In the genomic region with DNA sequence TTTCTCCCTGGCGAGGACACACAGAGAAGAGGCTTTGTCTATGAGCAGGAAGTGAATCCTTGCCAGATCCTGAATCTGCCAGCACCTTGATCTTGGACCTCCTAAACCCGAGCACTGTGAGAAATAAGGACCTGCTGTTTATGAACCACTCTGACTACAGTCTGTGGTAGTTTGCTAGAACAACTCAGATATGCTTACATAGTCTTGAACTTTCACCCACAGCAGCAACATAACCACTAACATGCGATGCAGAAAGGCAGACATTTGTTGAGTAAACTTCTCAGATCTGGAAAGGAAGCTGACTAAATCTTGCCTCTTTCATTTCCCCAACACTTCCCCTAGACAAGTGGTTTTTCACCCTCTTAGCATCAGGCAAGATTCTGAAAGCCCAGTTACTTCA, we compare ENCODE assay signal across 16 mouse cellular contexts. TPM values are rescaled to one million over a fixed set of nuclear protein-coding genes. Genes with fewer than 3 reads are reported as not detected.
DNase-seq lines count a peak whose midpoint lies in the region; ATAC-seq and TF ChIP-seq lines count a peak whose summit lies in the region.
"Had no signal": no experiment of that assay in that cellular context is flagged by ENCODE, and none has a peak within 500 bp of the region (broad histone marks: within the 10 kb centered on the region; RNA-seq: fewer than 3 reads in every experiment).

No protein-coding gene starts in this region.

- H3K4me1 ChIP-seq in testis, adult 2 months (ENCODE audit: control insufficient read depth, insufficient read depth, low read length), result no peaks in the 10 kb centered on the region; the same call in 1 of the 2 replicates
- peaks cover under 1% of the 10 kb centered on the region; the same call in 1 of the 2 replicates for H3K4me1 ChIP-seq in stomach, postnatal 0 days (replicated peaks; ENCODE audit: control insufficient read depth, insufficient read depth)
- peaks cover 18% of the 10 kb centered on the region for H3K4me1 ChIP-seq in kidney, embryonic 15.5 days
- H3K4me1 ChIP-seq in kidney, embryonic 16.5 days (ENCODE audit: insufficient read depth, low read length), result peaks cover 6% of the 10 kb centered on the region

- no peak for TF ChIP-seq EP300 in stomach, postnatal 0 days (optimal IDR thresholded peaks at IDR 0.05)

- peak overlapping the region; percentile 54 for H3K27ac ChIP-seq in testis, adult 2 months (ENCODE audit: control insufficient read depth, insufficient read depth, low read depth, low read length)
- H3K27ac ChIP-seq in stomach, postnatal 0 days (replicated peaks), result peak overlapping the region; percentile 70
- H3K27ac ChIP-seq in kidney, embryonic 15.5 days, result no peak overlapping the region
- H3K27ac ChIP-seq in kidney, embryonic 16.5 days (ENCODE audit: low read length), result no peak overlapping the region
- H3K27ac ChIP-seq: hindbrain, embryonic 15.5 days had no signal

- WGBS in stomach, postnatal 0 days, result 35% methylated on average over 3 of the region's 3 CpGs
- WGBS in kidney, embryonic 15.5 days, result 61% methylated on average over 3 of the region's 3 CpGs
- 57% methylated on average over 3 of the region's 3 CpGs for WGBS in kidney, embryonic 16.5 days

- peak; percentile 38; the same call in 1 of the 2 replicates for ATAC-seq in stomach, postnatal 0 days (ENCODE audit: low FRiP score, low TSS enrichment)
- no peak for ATAC-seq in kidney, embryonic 15.5 days (replicated peaks; ENCODE audit: low FRiP score)
- no peak for ATAC-seq in kidney, embryonic 16.5 days (ENCODE audit: low FRiP score, low TSS enrichment)

- H3K36me3 ChIP-seq in testis, adult 2 months (ENCODE audit: control insufficient read depth, insufficient read depth, low read length), result no peaks in the 10 kb centered on the region
- H3K36me3 ChIP-seq in stomach, postnatal 0 days (ENCODE audit: control insufficient read depth, insufficient read depth, low read length), result peaks cover 12% of the 10 kb centered on the region; the same call in 1 of the 2 replicates
- H3K36me3 ChIP-seq in kidney, embryonic 15.5 days, result peaks cover 17% of the 10 kb centered on the region; the same call in 1 of the 2 replicates
- H3K36me3 ChIP-seq in kidney, embryonic 16.5 days (ENCODE audit: insufficient read depth, low read length), result peaks cover 6% of the 10 kb centered on the region; the same call in 1 of the 2 replicates
- H3K36me3 ChIP-seq: heart, embryonic 12.5 days had no signal

- H3K4me2 ChIP-seq in stomach, postnatal 0 days (replicated peaks; ENCODE audit: low read depth), result no peak overlapping the region
- H3K4me2 ChIP-seq in kidney, embryonic 15.5 days, result no peak overlapping the region
- H3K4me2 ChIP-seq in kidney, embryonic 16.5 days (replicated peaks; ENCODE audit: low read depth, low read length), result no peak overlapping the region
- H3K4me2 ChIP-seq: embryonic facial prominence, embryonic 13.5 days; heart, embryonic 12.5 days; hindbrain, embryonic 15.5 days had no signal

- TF ChIP-seq POLR2A in testis, adult 2 months (IDR thresholded peaks at IDR 0.05; ENCODE audit: control insufficient read depth, low read depth, low read length), result no peak

- H3K27me3 ChIP-seq in testis, adult 2 months (ENCODE audit: control insufficient read depth, insufficient read depth, low read length), result no peaks in the 10 kb centered on the region
- H3K27me3 ChIP-seq in stomach, postnatal 0 days (ENCODE audit: control insufficient read depth, insufficient read depth, low read length), result no peaks in the 10 kb centered on the region
- H3K27me3 ChIP-seq in kidney, embryonic 15.5 days, result no peaks in the 10 kb centered on the region
- no peaks in the 10 kb centered on the region for H3K27me3 ChIP-seq in kidney, embryonic 16.5 days (ENCODE audit: insufficient read depth, low read length)
- H3K27me3 ChIP-seq: embryonic facial prominence, embryonic 13.5 days; heart, embryonic 12.5 days; hindbrain, embryonic 15.5 days had no signal

- no peaks in the 10 kb centered on the region for H3K9me3 ChIP-seq in stomach, postnatal 0 days (ENCODE audit: control insufficient read depth, low read length)
- H3K9me3 ChIP-seq in kidney, embryonic 15.5 days (replicated peaks), result no peaks in the 10 kb centered on the region
- no peaks in the 10 kb centered on the region for H3K9me3 ChIP-seq in kidney, embryonic 16.5 days (ENCODE audit: low read length)
- H3K9me3 ChIP-seq: embryonic facial prominence, embryonic 13.5 days; heart, embryonic 12.5 days; hindbrain, embryonic 15.5 days had no signal

- no peak overlapping the region for H3K4me3 ChIP-seq in testis, adult 2 months (ENCODE audit: control insufficient read depth, low read depth, low read length)
- H3K4me3 ChIP-seq in stomach, postnatal 0 days (ENCODE audit: low read depth, low read length), result no peak overlapping the region
- H3K4me3 ChIP-seq in kidney, embryonic 15.5 days (replicated peaks), result no peak overlapping the region
- H3K4me3 ChIP-seq in kidney, embryonic 16.5 days (ENCODE audit: low read length), result no peak overlapping the region
- H3K4me3 ChIP-seq: embryonic facial prominence, embryonic 13.5 days; heart, embryonic 12.5 days; hindbrain, embryonic 15.5 days had no signal

- H3K9ac ChIP-seq in stomach, postnatal 0 days (ENCODE audit: low read length), result no peak overlapping the region
- H3K9ac ChIP-seq in kidney, embryonic 15.5 days, result no peak overlapping the region
- H3K9ac ChIP-seq in kidney, embryonic 16.5 days (replicated peaks; ENCODE audit: low read length), result no peak overlapping the region
- H3K9ac ChIP-seq: embryonic facial prominence, embryonic 13.5 days; heart, embryonic 12.5 days; hindbrain, embryonic 15.5 days had no signal

- no peak for TF ChIP-seq CTCF in testis, adult 2 months (IDR thresholded peaks at IDR 0.05; ENCODE audit: control insufficient read depth, insufficient read depth, insufficient replicate concordance, low read depth, low read length)
- TF ChIP-seq CTCF in stomach, postnatal 0 days (IDR thresholded peaks at IDR 0.05; ENCODE audit: low read depth), result no peak

- DNase-seq in testis, postnatal 14 days (ENCODE audit: low spot score), result no peak
- peak; percentile 73 for DNase-seq in adipocyte (ENCODE audit: low spot score)
- peak; percentile 34 for DNase-seq in lung, postnatal 14 days
- DNase-seq in stomach, postnatal 0 days (ENCODE audit: low spot score), result peak; percentile 20
- DNase-seq in retina, embryonic 14.5 days (ENCODE audit: low spot score), result no peak
- DNase-seq: adrenal gland, adult 8-10 months; cerebellum, adult 18-20 months; kidney, postnatal 25 days had no signal

RNA-seq across cellular contexts. Expression of gene Mpeg1, which starts 11.3 kb away (rescaled TPM):
- polyA plus RNA-seq in testis, adult 2 months (2012; rRNA removed), result 2.8 and 3.3 TPM in 2 replicates
- 0.71 and 0.84 TPM in 2 replicates for polyA plus RNA-seq in stomach, postnatal 0 days (2015; fragmentation: Nextera tagmentation; extraction: Ambion mirVana)
- 0.57 and 0.62 TPM in 2 replicates for polyA plus RNA-seq in kidney, embryonic 15.5 days (2015; fragmentation: Nextera tagmentation; extraction: Ambion mirVana)
- 0.54 and 0.62 TPM in 2 replicates for polyA plus RNA-seq in kidney, embryonic 16.5 days (2015; fragmentation: Nextera tagmentation; extraction: Ambion mirVana)

RNA-seq across cellular contexts. Expression of gene Dtx4, which starts 29.4 kb away (rescaled TPM):
- polyA plus RNA-seq in testis, adult 2 months (2012; rRNA removed), result 5.7 and 6.0 TPM in 2 replicates
- polyA plus RNA-seq in stomach, postnatal 0 days (2015; fragmentation: Nextera tagmentation; extraction: Ambion mirVana), result 6.2 and 7.1 TPM in 2 replicates
- polyA plus RNA-seq in kidney, embryonic 15.5 days (2015; fragmentation: Nextera tagmentation; extraction: Ambion mirVana), result 6.2 and 6.7 TPM in 2 replicates
- polyA plus RNA-seq in kidney, embryonic 16.5 days (2015; fragmentation: Nextera tagmentation; extraction: Ambion mirVana), result 6.1 and 6.6 TPM in 2 replicates

RNA-seq across cellular contexts. Expression of gene Pfpl, which starts 44.2 kb away (rescaled TPM):
- polyA plus RNA-seq in testis, adult 2 months (2012; rRNA removed), result 0.02 TPM in 2 replicates
- polyA plus RNA-seq in stomach, postnatal 0 days (2015; fragmentation: Nextera tagmentation; extraction: Ambion mirVana), result not detected in 2 replicates
- polyA plus RNA-seq in kidney, embryonic 15.5 days (2015; fragmentation: Nextera tagmentation; extraction: Ambion mirVana), result not detected in 2 replicates
- polyA plus RNA-seq in kidney, embryonic 16.5 days (2015; fragmentation: Nextera tagmentation; extraction: Ambion mirVana), result not detected in 2 replicates
- polyA plus RNA-seq: embryonic facial prominence, embryonic 13.5 days; heart, embryonic 12.5 days; hindbrain, embryonic 15.5 days; liver, embryonic 16.5 days; midbrain, postnatal 0 days had no signal

RNA-seq across cellular contexts. Expression of gene Olfr1441, which starts 54.6 kb away (rescaled TPM):
- polyA plus RNA-seq in testis, adult 2 months (2012; rRNA removed), result not detected in 2 replicates
- polyA plus RNA-seq in stomach, postnatal 0 days (2015; fragmentation: Nextera tagmentation; extraction: Ambion mirVana), result not detected in 2 replicates
- not detected in 2 replicates for polyA plus RNA-seq in kidney, embryonic 15.5 days (2015; fragmentation: Nextera tagmentation; extraction: Ambion mirVana)
- not detected in 2 replicates for polyA plus RNA-seq in kidney, embryonic 16.5 days (2015; fragmentation: Nextera tagmentation; extraction: Ambion mirVana)
- polyA plus RNA-seq: embryonic facial prominence, embryonic 13.5 days; heart, embryonic 12.5 days; hindbrain, embryonic 15.5 days; liver, embryonic 16.5 days; midbrain, postnatal 0 days had no signal

Comparison
In these comparisons a context has a peak if more than half of its experiments do, and no peak if none do; other contexts are left out.
1. H3K27ac ChIP-seq: peak in testis, adult 2 months (single experiment) and stomach, postnatal 0 days (single experiment); none in kidney, embryonic 15.5 days (single experiment) and kidney, embryonic 16.5 days (single experiment).
2. DNase-seq: peak in adipocyte (single experiment), lung, postnatal 14 days (single experiment) and stomach, postnatal 0 days (single experiment); none in testis, postnatal 14 days (single experiment) and retina, embryonic 14.5 days (single experiment).